Mouse (Mus musculus) spleen, adult 2 months (tissue): ENCODE results near the gene Spib.

Experiments used
- CTCF ChIP-seq: fragments of 200-500 bp; IDR thresholded peaks from 2 replicates; pipeline ENCODE4 v1.5.1; 2011; ENCODE audit warnings: mild to moderate bottlenecking, inconsistent platforms; ENCODE audit not compliant: insufficient read depth, insufficient read length, insufficient replicate concordance; ENCODE audit errors: extremely low read depth
- POLR2A ChIP-seq: fragments of 200-500 bp; IDR thresholded peaks from 2 replicates; pipeline ENCODE4 v1.6.1; 2011; ENCODE audit warnings: low read depth, low read length, inconsistent platforms

DNA sequence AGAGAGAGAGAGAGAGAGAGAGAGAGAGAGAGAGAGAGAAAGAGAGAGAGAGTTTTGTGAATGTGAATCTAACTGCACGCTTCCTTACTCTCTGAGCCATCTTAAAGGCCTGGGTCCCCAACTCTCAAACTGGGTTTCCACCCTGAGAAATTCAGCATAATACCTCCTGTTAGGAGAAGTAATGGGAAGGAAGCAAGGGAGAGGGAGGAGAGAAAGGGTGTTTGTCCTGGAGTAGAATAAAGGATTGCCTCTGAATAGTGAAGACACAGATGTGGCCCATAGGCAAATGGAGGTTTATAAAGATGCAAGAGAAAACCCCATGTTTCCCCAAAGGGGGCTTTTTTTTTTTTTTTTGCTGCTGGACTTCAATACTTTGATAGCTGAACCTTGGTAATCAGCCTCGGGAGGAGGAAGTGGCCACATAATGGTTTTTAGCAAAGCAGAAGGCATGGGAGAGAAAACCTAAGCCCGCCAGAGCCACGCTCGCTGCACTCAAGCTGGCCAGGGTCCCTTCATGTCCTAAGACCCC is 41.1 kb upstream of the Spib start:
- no peak for TF ChIP-seq CTCF
- no peak for TF ChIP-seq POLR2A
